Mouse (Mus musculus): Measurements from ENCODE around the gene Pxt1. TPM values are rescaled to one million over a fixed set of nuclear protein-coding genes. Genes with fewer than 3 reads are reported as not detected.
A peak's percentile ranks its signal among the peaks of the same experiment; 100 is the strongest.

Gene Pxt1
- total RNA-seq, 2 experiments from 2014 or later = not detected

DNA sequence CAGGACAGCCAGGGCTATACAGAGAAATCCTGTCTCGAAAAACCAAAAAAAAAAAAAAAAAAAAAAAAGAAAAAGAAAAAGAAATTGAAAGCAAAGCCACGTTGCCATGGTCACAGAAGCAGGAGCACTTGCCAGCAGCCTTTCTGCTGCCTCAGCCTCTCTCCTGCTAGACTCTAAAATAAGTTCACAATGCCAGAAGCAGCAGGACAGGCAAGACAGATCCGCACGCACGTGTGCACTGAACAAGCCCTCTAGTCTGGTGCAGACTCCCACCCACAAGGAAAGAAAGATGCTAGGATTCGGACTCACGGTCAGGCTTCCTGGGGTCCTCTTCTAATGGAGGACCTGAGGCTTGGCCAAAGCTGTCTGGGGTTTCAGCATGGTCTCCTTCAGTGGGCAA, 35.7 kb downstream of the Pxt1 start:
- intact Hi-C loops (cut with DNase I) = no loop called here
- DNase-seq (ENCODE audit: extremely low spot score in 1 of 2, low spot score in 2 of 2) = peak; percentile 34 to 41
- no peak overlapping the region for H3K4me3 ChIP-seq
- no peak for TF ChIP-seq CTCF (IDR thresholded peaks at IDR 0.05)
- peak overlapping the region; percentile 88 for H3K27ac ChIP-seq

DNA sequence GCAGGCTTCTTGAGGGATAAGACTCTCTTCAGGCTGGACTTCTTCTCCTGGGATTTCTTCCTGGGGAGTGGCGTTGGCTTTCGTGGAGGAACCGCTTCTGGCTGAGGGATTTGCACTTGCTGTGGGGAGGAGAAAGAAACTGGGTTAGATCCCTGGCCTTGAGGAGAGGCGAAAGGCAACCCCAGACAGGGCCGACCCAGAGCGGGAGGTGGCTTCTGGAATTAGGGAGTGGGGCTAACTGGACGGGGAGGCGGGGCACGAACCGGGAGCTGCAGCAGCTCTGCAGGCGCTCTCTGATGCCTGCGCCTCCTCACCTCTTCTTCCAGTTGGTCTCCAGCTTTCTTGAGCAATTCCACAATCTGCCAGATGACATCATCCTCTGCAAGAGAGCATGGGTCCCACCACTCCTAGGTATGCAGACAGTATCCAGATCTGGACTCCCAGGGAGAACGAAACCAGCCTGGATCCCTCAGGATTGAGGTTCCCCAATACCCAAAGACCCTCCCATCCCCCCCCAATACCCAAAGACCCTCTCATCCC, 38.2 kb downstream of the Pxt1 start:
- intact Hi-C loops (cut with DNase I) = loop anchor here (2.0 kb wide), 1 partner anchor 21 kb away; no protein-coding TSS in a partner anchor
- Histone ChIP-seq H3K4me3 (0 out of 2 replicates have a peak overlapping the region, but pooled peaks have one; percentile 22), H3K27ac (peak overlapping the region; percentile 94)
- no peak for TF ChIP-seq CTCF (IDR thresholded peaks at IDR 0.05)
- DNase-seq (ENCODE audit: extremely low spot score in 1 of 2, low spot score in 2 of 2) = peak in 1 of 2 experiments; percentile 24

DNA sequence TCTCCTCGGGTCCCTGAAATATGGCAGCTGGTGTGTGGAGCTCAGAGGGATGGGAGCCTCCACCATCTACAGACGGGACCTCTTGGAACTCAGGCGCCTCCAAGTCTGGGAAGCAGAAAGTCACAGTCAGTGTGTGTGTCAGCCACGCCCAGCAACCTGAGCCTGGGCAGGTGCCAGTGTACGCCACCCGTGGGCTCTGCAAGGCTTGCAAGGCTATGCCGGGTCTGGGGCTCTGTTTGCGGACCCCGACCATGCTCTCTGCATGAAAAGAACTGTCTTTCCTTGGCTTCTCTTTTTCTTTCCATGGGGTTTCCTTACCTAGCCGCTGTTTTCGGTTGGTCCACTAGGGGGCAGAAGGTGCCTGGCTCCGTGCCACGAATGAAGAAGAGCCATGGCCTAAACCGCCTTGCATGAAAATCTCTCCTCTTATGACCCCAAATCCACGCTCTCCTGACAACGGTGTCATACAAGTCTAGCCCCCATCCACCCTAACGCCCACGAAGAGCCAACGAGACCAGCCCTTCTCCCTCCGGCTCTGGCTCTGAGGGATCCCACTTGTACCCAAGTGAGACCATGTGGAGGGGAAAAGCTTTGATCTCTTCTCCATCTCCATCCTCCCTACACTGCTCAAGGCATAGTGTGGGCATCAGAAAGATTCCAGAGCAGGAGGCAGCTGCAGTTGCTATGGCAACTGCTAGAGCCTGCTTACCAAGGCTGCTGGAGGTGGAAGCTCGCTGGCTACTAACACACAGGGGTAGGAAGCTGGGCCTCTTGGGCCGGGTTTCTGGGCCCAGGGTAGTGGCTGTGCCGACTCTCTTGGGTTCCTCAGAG, 38.9 kb downstream of the Pxt1 start:
- H3K4me3 ChIP-seq = 0 out of 2 replicates have a peak overlapping the region, but pooled peaks have one; percentile 22
- DNase-seq (ENCODE audit: extremely low spot score in 1 of 2, low spot score in 2 of 2) = peak; percentile 62 to 64
- intact Hi-C loops (cut with DNase I) = loop anchor here (2.0 kb wide), 1 partner anchor 22 kb away; no protein-coding TSS in a partner anchor
- peak overlapping the region; percentile 94 for H3K27ac ChIP-seq
- peak; percentile 74 for TF ChIP-seq CTCF (IDR thresholded peaks at IDR 0.05)

DNA sequence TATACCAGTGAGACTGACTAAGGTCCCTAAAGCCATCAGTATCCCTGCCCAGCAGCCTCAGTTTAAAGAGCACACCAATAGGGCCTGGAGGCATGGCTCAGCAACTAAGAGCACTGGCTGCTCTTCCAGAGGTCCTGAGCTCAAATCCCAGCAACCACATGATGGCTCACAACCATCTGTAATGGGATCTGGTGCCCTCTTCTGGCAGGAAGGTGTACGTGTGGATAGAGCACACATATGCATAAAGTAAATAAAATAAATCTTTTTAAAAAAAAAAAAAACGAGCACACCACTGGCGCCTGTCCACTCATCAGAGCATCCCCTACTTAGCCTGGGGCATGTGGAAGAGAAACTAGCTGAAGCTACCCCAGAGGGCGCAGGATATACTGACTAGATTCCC, 42.1 kb downstream of the Pxt1 start:
- no peak for DNase-seq (ENCODE audit: extremely low spot score in 1 of 2, low spot score in 2 of 2)
- TF ChIP-seq CTCF (IDR thresholded peaks at IDR 0.05) = peak; percentile 13
- intact Hi-C loops (cut with DNase I) = no loop called here
- Histone ChIP-seq H3K27ac (no peak overlapping the region), H3K4me3 (no peak overlapping the region)

DNA sequence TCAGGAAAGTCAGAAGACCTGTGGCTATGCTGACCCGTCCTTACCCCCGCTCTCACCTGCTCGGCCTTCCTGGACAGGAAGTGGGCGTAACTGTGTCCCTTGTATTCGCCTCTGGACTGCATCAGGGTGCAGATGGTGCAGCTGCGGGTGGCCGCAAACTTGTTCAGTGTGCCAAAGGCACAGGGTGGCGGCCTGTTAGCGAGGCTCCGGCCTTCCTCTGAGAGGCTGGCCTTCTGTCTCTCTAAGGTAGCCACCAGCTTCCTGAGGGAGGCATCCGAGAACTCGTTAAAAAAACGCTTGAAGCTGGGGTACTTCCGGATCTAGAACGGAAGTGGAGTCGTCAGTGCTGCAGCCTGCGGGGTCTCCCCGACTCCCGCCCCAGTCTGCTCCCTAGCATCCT, 44.2 kb downstream of the Pxt1 start:
- Histone ChIP-seq H3K27ac (no peak overlapping the region), H3K4me3 (no peak overlapping the region)
- intact Hi-C loops (cut with DNase I) = no loop called here
- DNase-seq (ENCODE audit: extremely low spot score in 1 of 2, low spot score in 2 of 2) = no peak
- no peak for TF ChIP-seq CTCF (IDR thresholded peaks at IDR 0.05)

DNA sequence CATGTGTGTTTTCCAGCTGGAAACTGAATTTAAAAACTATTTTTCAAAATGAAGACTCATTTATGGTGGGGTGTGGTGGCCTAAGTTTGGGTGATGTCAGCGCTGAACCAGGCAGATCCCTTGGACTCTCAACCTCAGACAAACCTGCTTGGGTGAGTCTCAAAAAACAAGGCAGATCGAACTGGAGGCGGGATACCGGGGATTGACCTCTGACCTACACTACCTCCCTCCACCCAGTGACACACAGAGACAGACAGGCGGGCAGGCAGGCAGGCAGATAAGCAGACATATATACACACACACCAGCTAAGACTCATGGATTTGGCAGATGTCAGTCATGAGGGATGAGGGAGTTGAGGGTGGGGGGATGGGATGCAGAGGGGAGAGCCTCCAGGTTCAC, 45.4 kb downstream of the Pxt1 start:
- DNase-seq (ENCODE audit: extremely low spot score in 1 of 2, low spot score in 2 of 2) = no peak
- TF ChIP-seq CTCF (IDR thresholded peaks at IDR 0.05) = no peak
- intact Hi-C loops (cut with DNase I) = no loop called here
- Histone ChIP-seq H3K27ac (no peak overlapping the region), H3K4me3 (no peak overlapping the region)

DNA sequence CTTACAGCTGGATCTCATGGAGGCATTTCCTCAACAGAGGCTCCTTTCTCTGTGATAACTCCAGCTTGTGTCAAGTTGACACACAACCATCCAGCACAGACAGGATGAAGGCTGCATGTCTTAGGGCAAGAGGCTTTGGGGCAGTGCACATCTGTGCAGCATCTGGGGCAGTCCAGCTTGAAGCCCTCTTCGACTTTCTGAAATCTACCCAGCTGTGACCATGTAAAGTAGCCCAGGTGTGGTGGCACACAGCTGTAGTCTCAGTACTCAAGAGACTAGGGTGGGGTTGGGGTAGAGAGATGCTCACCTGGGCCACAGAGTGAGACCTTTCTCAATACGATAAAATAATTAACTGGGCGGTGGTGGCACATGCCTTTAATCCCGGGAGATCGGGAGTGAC, 45.8 kb downstream of the Pxt1 start:
- Histone ChIP-seq H3K4me3 (no peak overlapping the region), H3K27ac (no peak overlapping the region)
- no peak for TF ChIP-seq CTCF (IDR thresholded peaks at IDR 0.05)
- DNase-seq (ENCODE audit: extremely low spot score in 1 of 2, low spot score in 2 of 2) = no peak
- intact Hi-C loops (cut with DNase I) = no loop called here

DNA sequence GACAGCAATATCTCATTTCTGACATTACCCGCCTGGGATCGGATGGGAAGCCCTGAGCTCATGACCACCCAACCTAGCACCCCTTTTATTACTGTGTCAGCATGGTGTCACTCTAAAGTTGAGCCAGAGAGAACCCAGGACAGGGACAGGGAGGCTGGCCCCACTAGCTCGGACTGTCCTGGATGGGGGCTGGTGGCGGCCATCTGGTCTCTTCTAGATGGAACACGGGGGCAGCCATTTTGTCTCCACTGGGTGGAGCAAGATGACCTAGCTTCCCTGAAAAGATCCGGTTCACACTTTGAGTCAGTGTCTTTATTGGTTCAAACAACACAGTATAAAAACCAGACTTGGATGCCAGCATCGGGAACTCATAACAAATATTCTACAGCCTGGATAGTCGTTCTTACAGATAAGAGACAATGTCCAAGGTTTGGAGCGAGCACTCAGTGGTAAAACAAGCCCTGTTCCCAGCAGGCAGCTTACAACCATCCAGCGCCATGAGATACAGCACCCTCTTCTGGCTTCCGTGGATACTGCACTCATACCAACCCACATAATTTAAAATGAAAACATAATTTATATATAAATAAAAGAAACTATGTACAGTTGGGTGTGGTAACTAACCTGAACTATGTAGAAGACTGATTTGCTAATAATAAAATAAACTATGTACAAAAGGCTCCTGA, 47.4 kb downstream of the Pxt1 start:
- no peak for DNase-seq (ENCODE audit: extremely low spot score in 1 of 2, low spot score in 2 of 2)
- intact Hi-C loops (cut with DNase I) = no loop called here
- Histone ChIP-seq H3K27ac (no peak overlapping the region), H3K4me3 (no peak overlapping the region)
- peak; percentile 34 for TF ChIP-seq CTCF (IDR thresholded peaks at IDR 0.05)

DNA sequence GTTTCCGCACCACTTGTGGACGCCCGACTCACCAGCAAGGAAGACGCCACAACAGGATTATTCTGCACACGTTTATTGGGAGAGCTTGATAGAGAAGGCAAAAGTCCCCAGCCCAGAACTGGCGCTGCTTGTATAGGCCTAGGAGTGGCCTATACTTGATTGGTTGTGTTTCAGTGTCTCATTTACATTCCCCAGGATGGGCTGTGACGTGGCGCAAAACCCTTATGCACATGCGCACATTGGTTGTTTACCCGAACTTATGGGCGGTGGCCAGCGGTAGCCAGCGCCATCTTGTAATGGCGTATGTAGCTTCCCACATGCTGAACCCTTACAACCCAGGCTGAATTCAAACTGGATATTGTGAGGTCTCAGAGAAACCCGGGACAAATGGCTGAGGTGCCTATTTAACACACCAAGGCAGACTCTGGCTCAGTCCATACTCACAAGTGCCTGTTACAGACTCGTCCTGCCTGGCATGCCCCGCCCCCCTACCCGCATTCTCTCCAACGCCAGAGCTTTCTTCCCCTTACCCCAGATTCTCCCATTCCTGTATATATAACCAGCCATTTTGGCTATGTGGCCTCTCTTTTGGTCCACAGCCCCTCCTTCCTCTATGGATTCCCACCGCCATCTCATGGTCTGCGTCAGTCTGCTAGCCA, 48.3 kb downstream of the Pxt1 start:
- no peak for TF ChIP-seq CTCF (IDR thresholded peaks at IDR 0.05)
- Histone ChIP-seq H3K27ac (no peak overlapping the region), H3K4me3 (no peak overlapping the region)
- DNase-seq (ENCODE audit: extremely low spot score in 1 of 2, low spot score in 2 of 2) = no peak
- intact Hi-C loops (cut with DNase I) = no loop called here

DNA sequence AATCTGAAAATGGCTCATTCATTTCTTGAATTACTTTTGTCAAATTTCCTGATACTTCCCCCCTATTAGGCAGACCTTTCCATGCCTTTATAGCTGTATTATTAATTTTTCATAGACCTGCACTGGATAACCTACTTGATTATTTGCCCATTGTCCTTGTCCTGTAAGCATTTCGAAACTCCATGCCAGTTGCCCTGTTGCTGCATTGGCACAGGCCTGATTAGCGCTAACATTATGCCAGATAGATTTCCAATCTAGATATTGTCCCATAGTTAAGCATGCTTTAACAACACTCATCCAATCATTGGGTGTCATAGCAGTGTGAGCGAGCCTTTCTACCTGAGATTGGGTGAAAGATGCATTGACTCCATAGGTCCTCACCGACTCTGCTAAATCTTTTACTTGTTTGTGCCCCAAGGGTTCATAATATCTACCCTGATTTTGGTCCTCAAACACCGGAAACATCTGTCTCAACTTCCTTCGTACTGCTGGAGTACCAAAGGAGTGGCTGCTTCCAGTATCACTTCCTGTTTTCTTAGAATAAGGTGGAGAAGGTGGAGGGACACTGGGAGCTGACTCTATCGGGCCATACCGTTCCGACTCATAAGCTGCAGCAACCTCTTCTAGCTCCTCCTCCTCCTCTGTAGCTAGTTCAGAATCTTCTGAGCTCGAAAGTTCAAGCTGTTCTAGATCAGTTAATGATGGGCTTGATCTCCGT, 49.4 kb downstream of the Pxt1 start:
- no peak for DNase-seq (ENCODE audit: extremely low spot score in 1 of 2, low spot score in 2 of 2)
- TF ChIP-seq CTCF (IDR thresholded peaks at IDR 0.05) = no peak
- intact Hi-C loops (cut with DNase I) = no loop called here
- H3K4me3 ChIP-seq = no peak overlapping the region
- H3K27ac ChIP-seq = no peak overlapping the region

DNA sequence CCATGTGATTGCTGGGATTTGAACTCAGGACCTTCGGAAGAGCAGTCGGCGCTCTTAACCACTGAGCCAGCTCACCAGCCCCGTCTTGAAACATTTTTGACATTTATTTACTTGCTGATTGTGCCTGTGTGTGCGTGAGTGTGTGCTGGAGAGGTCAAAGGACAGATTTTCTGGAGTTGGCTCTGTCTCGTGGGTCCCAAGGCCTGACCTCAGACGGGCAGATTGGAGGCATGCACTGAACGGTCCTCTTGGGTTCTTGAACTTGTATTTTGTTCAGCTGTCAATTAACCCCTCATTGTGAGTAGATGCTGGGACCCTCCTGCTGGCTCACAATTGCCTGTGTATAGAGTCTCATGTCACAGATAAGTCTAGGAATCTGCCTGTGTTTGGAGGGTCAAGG, 57.4 kb downstream of the Pxt1 start:
- Histone ChIP-seq H3K4me3 (no peak overlapping the region), H3K27ac (no peak overlapping the region)
- intact Hi-C loops (cut with DNase I) = no loop called here
- no peak for DNase-seq (ENCODE audit: extremely low spot score in 1 of 2, low spot score in 2 of 2)
- no peak for TF ChIP-seq CTCF (IDR thresholded peaks at IDR 0.05)

Data from left cerebral cortex, adult 2 months (tissue).